Mouse (Mus musculus) neural tube, embryonic 11.5 days (tissue): ENCODE measurements at regions not wholly inside any gene's neighbourhood (a gene's known extent, or its start where the extent isn't known, plus 50 kb on each side); places are given as distances from the start of the nearest gene placed in this dataset.

Experiments used
- ATAC-seq: fragments of 200-750 bp; cut with Nextera tagmentation; 2 replicates; pipeline ENCODE4 v1.8.0; 2017; ENCODE audit warnings: moderate number of reproducible peaks, mild to moderate bottlenecking, moderate TSS enrichment, moderate library complexity; ENCODE audit not compliant: insufficient read depth, low FRiP score, low TSS enrichment
- DNase-seq: peaks from one replicate; pipeline ENCODE4 v3.0.0-alpha.2; 2015; ENCODE audit warnings: low spot score
- H3K27ac ChIP-seq: fragments of 300-500 bp; sonication (generic); 2 replicates; pipeline ENCODE4 v1.5.1; 2014; ENCODE audit warnings: low read depth, mild to moderate bottlenecking, low read length
- H3K27me3 ChIP-seq: fragments of 300-500 bp; sonication (generic); 2 replicates; pipeline ENCODE4 v1.6.1; 2014; ENCODE audit warnings: mild to moderate bottlenecking, low read length, mixed read lengths; ENCODE audit not compliant: control insufficient read depth, insufficient read depth
- H3K36me3 ChIP-seq: fragments of 300-500 bp; sonication (generic); 2 replicates; pipeline ENCODE4 v1.6.1; 2014; ENCODE audit warnings: mild to moderate bottlenecking, low read length, moderate library complexity, mixed read lengths; ENCODE audit not compliant: control insufficient read depth, insufficient read depth
- H3K4me1 ChIP-seq: fragments of 300-500 bp; sonication (generic); 2 replicates; pipeline ENCODE4 v1.6.1; 2014; ENCODE audit warnings: low read length, mixed read lengths; ENCODE audit not compliant: control insufficient read depth, insufficient read depth
- H3K4me2 ChIP-seq: fragments of 300-500 bp; sonication (generic); 2 replicates; pipeline ENCODE4 v1.6.1; 2014; ENCODE audit warnings: low read depth, mild to moderate bottlenecking, moderate library complexity
- H3K4me3 ChIP-seq: fragments of 300-500 bp; sonication (generic); 2 replicates; pipeline ENCODE4 v1.5.1; 2014; ENCODE audit warnings: low read depth, low read length
- H3K9ac ChIP-seq: fragments of 300-500 bp; sonication (generic); 2 replicates; pipeline ENCODE4 v1.6.1; 2014; ENCODE audit warnings: mild to moderate bottlenecking, low read length
- H3K9me3 ChIP-seq: fragments of 300-500 bp; sonication (generic); 2 replicates; pipeline ENCODE4 v1.6.1; 2016; ENCODE audit warnings: low read length; ENCODE audit not compliant: control insufficient read depth
- WGBS: fragments of 180-500 bp; shearing (Covaris S2); extraction: QIAGEN DNeasy Blood & Tissue Kit; methylation state at CpG from one replicate; pipeline ENCODE4 v1.1.7; 2014; 5-methylcytosine and 5-hydroxymethylcytosine counted together

- no peak overlapping the region for H3K4me3 ChIP-seq
- DNase-seq (no peak), ATAC-seq (no peak)
- no peaks in the 10 kb centered on the region for H3K4me1 ChIP-seq
- WGBS = 89% methylated on average over 9 of the region's 9 CpGs
- no peak overlapping the region for H3K27ac ChIP-seq
- no peaks in the 10 kb centered on the region for H3K9me3 ChIP-seq
- no peaks in the 10 kb centered on the region for H3K27me3 ChIP-seq
- no peak overlapping the region for H3K9ac ChIP-seq
- H3K36me3 ChIP-seq = no peaks in the 10 kb centered on the region
- no peak overlapping the region for H3K4me2 ChIP-seq
Measured at GRCm38 (mm10) chr9:118204456-118204855, 54.5 kb upstream of the Cmc1 start.

DNA sequence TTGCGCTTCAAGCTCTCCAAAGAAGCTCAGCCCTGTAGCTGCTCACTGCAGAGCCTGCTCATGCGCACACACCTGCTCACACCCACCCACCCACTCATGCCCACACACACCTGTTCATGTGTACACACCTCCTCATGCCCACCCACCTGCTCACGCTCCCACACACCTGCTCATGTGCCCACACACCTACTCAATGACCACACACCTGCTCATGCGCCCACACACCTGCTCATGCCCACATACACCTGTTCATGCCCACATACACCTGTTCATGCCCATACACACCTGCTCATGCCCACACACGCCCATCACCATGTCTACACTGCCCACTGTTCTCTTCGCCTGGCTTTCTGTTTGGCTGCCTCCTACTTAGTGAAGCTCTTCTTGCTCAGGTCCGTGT is 56.5 kb upstream of the Cmc1 start:
- Histone ChIP-seq H3K36me3 (no peaks in the 10 kb centered on the region), H3K4me2 (no peak overlapping the region), H3K4me1 (no peaks in the 10 kb centered on the region), H3K9me3 (no peaks in the 10 kb centered on the region), H3K4me3 (no peak overlapping the region), H3K27ac (no peak overlapping the region), H3K27me3 (no peaks in the 10 kb centered on the region), H3K9ac (no peak overlapping the region)
- 89% methylated on average over 7 of the region's 7 CpGs for WGBS
- DNase-seq (no peak), ATAC-seq (no peak)

GRCm38 (mm10) chr9:118219696-118220095 is 69.7 kb upstream of the Cmc1 start:
- WGBS = 93% methylated on average over 5 of the region's 5 CpGs
- Histone ChIP-seq H3K4me3 (no peak overlapping the region), H3K27ac (no peak overlapping the region), H3K36me3 (no peaks in the 10 kb centered on the region), H3K4me2 (no peak overlapping the region), H3K4me1 (no peaks in the 10 kb centered on the region), H3K9me3 (no peaks in the 10 kb centered on the region), H3K9ac (no peak overlapping the region), H3K27me3 (no peaks in the 10 kb centered on the region)
- DNase-seq (no peak), ATAC-seq (no peak)

DNA sequence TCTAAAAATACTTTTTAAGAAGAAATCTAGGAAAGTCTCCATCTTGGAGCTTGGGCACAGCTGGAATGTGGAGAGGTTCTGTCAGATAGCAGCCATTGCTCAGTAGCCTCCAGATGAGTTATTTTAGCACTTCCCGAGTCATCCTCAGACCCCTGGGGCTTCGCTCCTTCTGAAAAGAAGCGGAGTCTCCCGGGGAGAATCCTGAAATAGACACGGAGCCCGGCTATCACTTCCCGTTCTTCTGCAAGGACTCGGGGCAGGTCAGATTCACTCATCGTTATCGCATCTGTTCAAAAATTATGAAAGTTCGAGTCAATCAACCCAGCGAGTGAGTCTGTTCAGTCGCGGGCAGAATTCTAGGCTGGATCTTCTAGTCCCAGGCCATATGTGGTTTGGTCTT is 71.2 kb upstream of the Cmc1 start:
- H3K4me1 ChIP-seq = no peaks in the 10 kb centered on the region
- no peaks in the 10 kb centered on the region for H3K9me3 ChIP-seq
- WGBS = 82% methylated on average over 14 of the region's 14 CpGs
- H3K36me3 ChIP-seq = no peaks in the 10 kb centered on the region
- no peak overlapping the region for H3K9ac ChIP-seq
- H3K4me2 ChIP-seq = no peak overlapping the region
- DNase-seq (no peak), ATAC-seq (no peak)
- no peaks in the 10 kb centered on the region for H3K27me3 ChIP-seq
- no peak overlapping the region for H3K27ac ChIP-seq
- H3K4me3 ChIP-seq = no peak overlapping the region

DNA sequence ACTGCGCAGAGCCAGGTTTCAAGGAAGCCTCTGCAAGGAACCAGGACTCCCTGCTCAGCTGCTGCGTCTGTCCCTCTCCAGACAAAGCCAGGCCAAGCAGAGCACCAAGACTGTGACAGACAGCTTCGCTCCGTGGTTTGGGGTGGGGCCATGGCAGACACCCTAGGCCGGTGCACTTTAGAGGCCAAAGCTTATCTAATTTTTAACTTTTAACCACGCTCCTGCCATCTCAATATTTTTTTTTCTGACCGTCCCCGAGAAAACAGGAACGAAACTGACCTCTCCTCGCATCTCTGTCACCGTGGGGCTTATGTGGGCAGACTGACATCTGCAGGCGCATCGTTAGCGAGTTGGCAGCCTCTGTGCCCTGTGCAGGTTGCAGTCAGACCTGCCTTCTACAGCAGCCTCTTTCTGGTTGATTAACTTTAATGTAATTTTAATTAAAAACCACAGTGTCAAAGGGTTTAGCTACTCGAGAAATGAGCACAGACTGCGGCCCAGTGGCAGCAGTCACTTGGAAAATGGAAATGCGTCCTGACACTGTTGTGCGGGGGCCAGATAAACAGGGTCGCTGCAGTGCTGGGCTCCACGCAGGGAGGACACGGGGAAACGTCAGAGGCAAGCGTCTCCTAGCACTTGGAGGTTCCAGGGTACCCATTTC is 77.6 kb upstream of the Cmc1 start:
- Histone ChIP-seq H3K36me3 (no peaks in the 10 kb centered on the region), H3K9ac (no peak overlapping the region), H3K4me2 (no peak overlapping the region), H3K9me3 (no peaks in the 10 kb centered on the region), H3K27ac (no peak overlapping the region), H3K27me3 (no peaks in the 10 kb centered on the region), H3K4me3 (no peak overlapping the region), H3K4me1 (no peaks in the 10 kb centered on the region)
- ATAC-seq (no peak), DNase-seq (no peak)
- 72% methylated on average over 23 of the region's 23 CpGs for WGBS

DNA sequence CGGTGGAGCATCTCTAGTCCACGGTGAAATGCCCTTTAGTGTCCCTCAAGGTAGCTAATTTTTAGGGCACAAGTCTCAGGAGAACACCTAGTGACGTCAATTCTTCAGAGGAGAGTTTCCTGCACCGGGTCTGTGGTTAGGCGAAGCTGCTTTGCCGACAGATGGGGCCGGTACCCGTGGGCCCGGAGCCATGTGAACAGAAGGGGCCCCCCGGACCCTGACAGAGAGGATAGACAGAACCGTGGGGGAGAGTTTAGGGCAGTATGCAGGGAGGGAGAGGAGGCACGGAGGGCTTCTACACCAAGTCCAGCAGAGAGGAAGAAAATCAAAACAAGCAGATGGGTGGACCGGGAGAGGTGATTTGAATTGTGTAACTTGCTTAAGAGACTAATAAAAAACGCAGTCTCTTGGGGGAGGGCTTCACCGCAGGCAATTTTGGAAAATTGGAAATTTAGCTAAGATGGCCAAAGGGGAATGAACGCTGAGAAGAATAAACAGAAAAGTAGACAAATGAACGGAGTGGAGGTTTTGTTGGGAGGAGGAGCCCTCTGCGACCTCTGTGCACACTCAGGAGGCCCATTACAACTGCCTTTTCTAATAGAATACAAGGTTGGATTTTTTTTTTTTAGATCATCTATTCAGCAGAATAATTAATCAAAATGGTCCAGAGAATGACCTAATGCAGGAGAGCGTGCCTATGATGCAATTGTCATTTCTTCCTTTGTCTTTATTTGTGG is 78.9 kb upstream of the Cmc1 start:
- H3K9ac ChIP-seq = no peak overlapping the region
- no peak overlapping the region for H3K4me2 ChIP-seq
- H3K9me3 ChIP-seq = no peaks in the 10 kb centered on the region
- DNase-seq (peak; percentile 15), ATAC-seq (no peak)
- no peak overlapping the region for H3K4me3 ChIP-seq
- WGBS = 67% methylated on average over 19 of the region's 19 CpGs
- no peak overlapping the region for H3K27ac ChIP-seq
- H3K4me1 ChIP-seq = no peaks in the 10 kb centered on the region
- no peaks in the 10 kb centered on the region for H3K36me3 ChIP-seq
- no peaks in the 10 kb centered on the region for H3K27me3 ChIP-seq

DNA sequence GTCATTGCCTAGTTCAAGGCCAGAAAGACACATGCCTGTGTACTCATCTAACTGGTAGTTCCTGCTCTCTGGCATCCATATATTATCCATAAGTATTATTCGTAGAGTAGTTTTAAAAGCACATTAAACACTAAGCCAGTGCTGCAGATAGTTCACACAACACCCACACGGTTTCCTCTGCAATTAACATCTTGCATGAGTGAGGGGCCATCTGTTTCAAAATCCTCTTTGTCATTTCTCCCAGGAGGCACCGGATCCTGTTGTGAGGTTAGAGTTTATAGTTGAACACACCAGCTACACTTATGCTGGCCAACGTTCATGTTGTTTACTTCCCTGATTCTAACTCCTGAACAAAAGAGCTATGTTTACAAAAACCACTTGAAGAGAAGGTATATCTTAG is 90.7 kb upstream of the Cmc1 start:
- H3K4me1 ChIP-seq = no peaks in the 10 kb centered on the region
- ATAC-seq (no peak), DNase-seq (no peak)
- no peaks in the 10 kb centered on the region for H3K27me3 ChIP-seq
- H3K27ac ChIP-seq = no peak overlapping the region
- H3K4me2 ChIP-seq = no peak overlapping the region
- no peak overlapping the region for H3K4me3 ChIP-seq
- no peaks in the 10 kb centered on the region for H3K9me3 ChIP-seq
- no peak overlapping the region for H3K9ac ChIP-seq
- WGBS = 79% methylated on average over 4 of the region's 4 CpGs
- H3K36me3 ChIP-seq = no peaks in the 10 kb centered on the region

GRCm38 (mm10) chr9:118246820-118247628 is 97.0 kb upstream of the Cmc1 start:
- WGBS = 36% methylated on average over 15 of the region's 15 CpGs
- Histone ChIP-seq H3K4me2 (no peak overlapping the region), H3K9ac (no peak overlapping the region), H3K4me3 (no peak overlapping the region), H3K27ac (no peak overlapping the region), H3K27me3 (no peaks in the 10 kb centered on the region), H3K4me1 (no peaks in the 10 kb centered on the region), H3K9me3 (no peaks in the 10 kb centered on the region), H3K36me3 (no peaks in the 10 kb centered on the region)
- DNase-seq (no peak), ATAC-seq (no peak)
